Mouse (Mus musculus): ENCODE data around the gene Stard9.

DNA sequence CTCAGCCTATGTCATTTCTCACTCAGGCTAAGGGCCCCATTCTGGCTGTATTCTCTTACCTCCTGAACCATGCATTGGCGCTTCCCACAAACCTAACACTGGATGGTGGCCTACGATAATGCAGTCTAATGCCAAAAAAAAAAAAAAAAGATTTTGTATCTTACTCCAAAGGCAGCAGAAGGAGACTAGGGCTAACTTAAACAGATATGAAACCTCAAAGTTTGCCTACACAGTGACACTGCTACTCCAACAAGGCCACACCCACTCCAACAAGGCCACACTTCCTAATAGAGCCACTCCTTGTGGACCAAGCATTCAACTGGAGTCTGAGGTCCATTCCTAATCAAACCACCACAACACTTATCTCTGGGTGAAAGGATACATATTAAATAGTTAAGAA lies 27.8 kb downstream of the Stard9 start:
- no peak for TF ChIP-seq CTCF (IDR thresholded peaks at IDR 0.05; ENCODE audit: low read depth, low read length)
- TF ChIP-seq POLR2A (IDR thresholded peaks at IDR 0.05; ENCODE audit: extremely low read depth, insufficient read depth, low read length): no peak

Data from liver, adult 2 months (tissue).